Mouse (Mus musculus): ENCODE data around the gene Syce3. TPM values are rescaled to one million over a fixed set of nuclear protein-coding genes. Genes with fewer than 3 reads are reported as not detected.

Syce3 gene
- polyA plus RNA-seq, 1 experiment from 2014 or later = not detected

DNA sequence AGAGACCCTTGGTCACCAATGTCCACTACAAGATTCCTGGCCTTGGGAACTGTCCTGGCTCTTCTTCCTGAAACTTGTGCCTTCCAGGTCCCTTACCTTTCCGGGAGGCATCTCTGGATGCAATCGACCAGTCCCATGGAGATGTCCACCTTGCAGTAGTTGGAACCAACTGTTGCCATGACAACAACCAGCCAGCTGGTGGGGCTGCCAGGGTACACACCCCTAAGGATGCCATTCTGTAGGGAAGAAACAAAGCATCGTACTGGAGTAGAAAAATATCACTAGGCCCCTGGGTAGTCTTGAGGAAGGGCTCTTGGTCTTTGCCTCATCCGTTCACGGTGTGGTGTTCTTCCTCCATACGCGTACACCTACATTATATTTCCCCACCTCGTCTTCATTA, 14.3 kb upstream of the Syce3 start:
- Histone ChIP-seq H3K27me3 (ENCODE audit: insufficient read depth, low read length) (no peaks in the 10 kb centered on the region), H3K4me3 (ENCODE audit: low read depth, low read length) (no peak overlapping the region), H3K4me2 (no peak overlapping the region), H3K9me3 (ENCODE audit: low read depth, low read length) (no peaks in the 10 kb centered on the region), H3K9ac (no peak overlapping the region), H3K27ac (ENCODE audit: low read depth) (no peak overlapping the region), H3K4me1 (ENCODE audit: insufficient read depth) (peaks cover 5% of the 10 kb centered on the region; the same call in 1 of the 2 replicates), H3K36me3 (ENCODE audit: insufficient read depth) (peaks cover 27% of the 10 kb centered on the region)
- ATAC-seq (ENCODE audit: insufficient read depth) (no peak), DNase-seq (no peak)
- TF ChIP-seq CTCF (IDR thresholded peaks at IDR 0.05; ENCODE audit: low read depth) = no peak
- 81% methylated on average over 8 of the region's 8 CpGs for WGBS

DNA sequence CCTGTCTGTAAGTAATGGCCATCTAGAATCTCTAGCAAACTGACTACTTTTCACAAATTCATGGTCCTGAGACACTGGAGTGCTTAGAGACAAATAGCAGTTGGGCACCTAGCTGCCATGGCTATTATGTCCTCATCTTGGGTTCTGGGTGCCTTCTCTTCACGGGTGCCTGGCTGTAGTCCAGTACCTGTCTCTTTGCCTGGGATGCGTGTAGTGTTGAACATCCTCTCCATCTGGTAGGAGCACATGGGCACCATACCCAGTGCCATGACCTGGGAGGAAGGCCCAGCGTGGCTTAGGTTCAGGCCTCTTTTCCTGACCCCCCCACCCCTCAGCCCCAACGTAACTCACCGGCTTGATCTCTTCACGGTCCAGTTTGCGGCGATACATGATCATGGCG, 11.6 kb upstream of the Syce3 start:
- Histone ChIP-seq H3K27me3 (ENCODE audit: insufficient read depth, low read length) (no peaks in the 10 kb centered on the region), H3K27ac (ENCODE audit: low read depth) (no peak overlapping the region), H3K4me2 (no peak overlapping the region), H3K36me3 (ENCODE audit: insufficient read depth) (peaks cover 27% of the 10 kb centered on the region), H3K4me1 (ENCODE audit: insufficient read depth) (no peaks in the 10 kb centered on the region), H3K9ac (no peak overlapping the region), H3K9me3 (ENCODE audit: low read depth, low read length) (no peaks in the 10 kb centered on the region), H3K4me3 (ENCODE audit: low read depth, low read length) (no peak overlapping the region)
- ATAC-seq (ENCODE audit: insufficient read depth) (no peak), DNase-seq (no peak)
- WGBS = 89% methylated on average over 9 of the region's 9 CpGs
- no peak for TF ChIP-seq CTCF (IDR thresholded peaks at IDR 0.05; ENCODE audit: low read depth)

DNA sequence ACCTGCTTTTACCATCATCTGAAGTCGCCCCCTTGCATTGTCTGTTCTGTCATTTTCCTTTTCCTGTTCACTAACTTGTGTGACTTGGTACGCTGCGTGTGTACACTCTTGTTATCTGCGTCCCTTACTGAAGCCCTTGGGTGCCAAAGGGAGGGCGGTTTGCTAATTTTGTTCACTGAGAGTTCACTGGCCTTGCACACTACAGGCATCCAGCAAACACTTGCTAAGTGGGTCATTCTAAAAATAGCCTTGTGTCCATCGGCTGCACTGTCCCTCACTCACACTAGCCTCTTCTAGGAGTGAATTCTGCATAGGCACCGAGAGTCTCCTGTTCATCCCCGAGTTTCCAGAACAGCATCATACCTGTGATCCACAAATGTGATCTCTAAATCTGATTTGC, 5.0 kb upstream of the Syce3 start:
- no peak for TF ChIP-seq CTCF (IDR thresholded peaks at IDR 0.05; ENCODE audit: low read depth)

GRCm38 (mm10) chr15:89406691-89407090, 3.6 kb downstream of the Syce3 start:
- no peak overlapping the region for H3K4me3 ChIP-seq (ENCODE audit: low read depth, low read length)
- ATAC-seq (ENCODE audit: insufficient read depth) = no peak
- H3K9me3 ChIP-seq (ENCODE audit: low read depth, low read length) = no peaks in the 10 kb centered on the region
- no peak for DNase-seq
- H3K27me3 ChIP-seq (ENCODE audit: insufficient read depth, low read length) = no peaks in the 10 kb centered on the region
- no peak for TF ChIP-seq CTCF (IDR thresholded peaks at IDR 0.05; ENCODE audit: low read depth)
- no peaks in the 10 kb centered on the region for H3K4me1 ChIP-seq (ENCODE audit: insufficient read depth)
- H3K9ac ChIP-seq = no peak overlapping the region
- H3K36me3 ChIP-seq (ENCODE audit: insufficient read depth) = no peaks in the 10 kb centered on the region
- H3K27ac ChIP-seq (ENCODE audit: low read depth) = no peak overlapping the region
- H3K4me2 ChIP-seq = no peak overlapping the region

More for the DNA sequence above, 5.0 kb upstream of the Syce3 start:
- Histone ChIP-seq H3K4me2 (no peak overlapping the region), H3K4me1 (ENCODE audit: insufficient read depth) (no peaks in the 10 kb centered on the region), H3K27me3 (ENCODE audit: insufficient read depth, low read length) (no peaks in the 10 kb centered on the region), H3K9me3 (ENCODE audit: low read depth, low read length) (no peaks in the 10 kb centered on the region), H3K36me3 (ENCODE audit: insufficient read depth) (peaks cover 14% of the 10 kb centered on the region; the same call in 1 of the 2 replicates), H3K4me3 (ENCODE audit: low read depth, low read length) (no peak overlapping the region), H3K9ac (no peak overlapping the region), H3K27ac (ENCODE audit: low read depth) (no peak overlapping the region)
- DNase-seq (no peak), ATAC-seq (ENCODE audit: insufficient read depth) (no peak)
- 78% methylated on average over 8 of the region's 8 CpGs for whole genome bisulfite sequencing

DNA sequence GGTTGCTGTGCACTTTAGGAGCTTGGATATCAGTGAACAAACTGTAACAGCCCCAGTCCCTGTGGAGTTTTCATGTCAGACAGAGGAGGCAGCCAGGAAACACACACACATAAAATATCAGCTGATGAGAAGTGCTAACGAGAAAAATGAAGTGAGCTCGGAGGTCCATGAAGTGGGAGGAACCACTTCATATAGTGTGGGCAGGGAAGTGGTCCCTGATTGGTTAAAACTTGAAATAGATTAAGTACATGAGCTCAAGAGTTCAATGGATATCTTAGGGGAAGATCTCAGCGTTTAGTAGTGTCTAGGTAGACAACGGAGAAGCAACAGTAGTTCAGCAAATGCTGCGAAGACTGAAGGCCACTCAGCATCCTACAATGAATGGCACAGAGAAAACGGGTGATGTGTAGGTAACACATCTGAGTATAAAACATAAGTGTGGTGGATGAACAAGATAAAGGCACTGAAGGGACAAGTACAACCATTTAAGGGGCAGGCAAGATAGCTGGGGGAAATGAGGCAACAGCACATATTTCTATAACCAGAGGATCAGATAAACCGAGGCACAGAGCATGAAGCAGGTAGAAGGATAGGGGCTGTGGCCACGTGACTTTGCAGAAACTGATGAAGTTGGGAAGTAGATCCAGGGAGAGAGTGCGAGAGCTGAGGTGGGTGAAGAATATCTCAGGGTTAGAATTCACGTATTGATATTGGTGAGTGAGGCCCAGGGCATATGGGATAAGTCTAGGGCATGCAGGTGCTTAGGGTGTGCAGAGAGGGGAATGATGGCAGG, 5.3 kb downstream of the Syce3 start:
- no peak for DNase-seq
- H3K36me3 ChIP-seq (ENCODE audit: insufficient read depth) = no peaks in the 10 kb centered on the region
- H3K4me2 ChIP-seq = no peak overlapping the region
- H3K9me3 ChIP-seq (ENCODE audit: low read depth, low read length) = no peaks in the 10 kb centered on the region
- H3K9ac ChIP-seq = no peak overlapping the region
- no peak overlapping the region for H3K4me3 ChIP-seq (ENCODE audit: low read depth, low read length)
- ATAC-seq (ENCODE audit: insufficient read depth) = no peak
- TF ChIP-seq CTCF (IDR thresholded peaks at IDR 0.05; ENCODE audit: low read depth) = no peak
- no peaks in the 10 kb centered on the region for H3K4me1 ChIP-seq (ENCODE audit: insufficient read depth)
- 78% methylated on average over 10 of the region's 10 CpGs for WGBS
- H3K27ac ChIP-seq (ENCODE audit: low read depth) = no peak overlapping the region
- H3K27me3 ChIP-seq (ENCODE audit: insufficient read depth, low read length) = no peaks in the 10 kb centered on the region

DNA sequence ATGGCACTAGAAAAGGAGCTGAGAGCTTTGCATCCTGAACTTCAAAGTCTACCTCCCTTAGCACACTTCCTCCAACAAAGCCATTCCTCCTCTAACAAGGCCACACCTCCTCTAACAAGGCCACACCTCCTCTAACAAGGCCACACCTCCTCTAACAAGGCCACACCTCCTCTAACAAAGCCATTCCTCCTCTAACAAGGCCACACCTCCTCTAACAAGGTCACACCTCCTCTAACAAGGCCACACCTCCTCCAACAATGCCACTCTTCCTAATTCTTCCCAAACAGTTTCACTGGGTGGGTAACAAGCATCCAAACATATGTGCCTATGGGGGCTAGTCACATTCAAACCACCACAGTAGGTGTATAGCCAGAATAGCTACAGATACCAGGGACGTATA, 7.8 kb downstream of the Syce3 start:
- Histone ChIP-seq H3K36me3 (ENCODE audit: insufficient read depth) (no peaks in the 10 kb centered on the region), H3K27me3 (ENCODE audit: insufficient read depth, low read length) (no peaks in the 10 kb centered on the region), H3K4me1 (ENCODE audit: insufficient read depth) (no peaks in the 10 kb centered on the region), H3K9me3 (ENCODE audit: low read depth, low read length) (no peaks in the 10 kb centered on the region), H3K27ac (ENCODE audit: low read depth) (no peak overlapping the region), H3K4me2 (no peak overlapping the region), H3K9ac (no peak overlapping the region), H3K4me3 (ENCODE audit: low read depth, low read length) (no peak overlapping the region)
- DNase-seq (no peak), ATAC-seq (ENCODE audit: insufficient read depth) (no peak)
- 84% methylated on average over 1 of the region's 1 CpGs for WGBS
- TF ChIP-seq CTCF (IDR thresholded peaks at IDR 0.05; ENCODE audit: low read depth) = no peak

- Histone ChIP-seq H3K9me3 (ENCODE audit: low read depth, low read length) (no peaks in the 10 kb centered on the region), H3K36me3 (ENCODE audit: insufficient read depth) (no peaks in the 10 kb centered on the region), H3K4me1 (ENCODE audit: insufficient read depth) (no peaks in the 10 kb centered on the region), H3K4me2 (no peak overlapping the region), H3K27ac (ENCODE audit: low read depth) (no peak overlapping the region), H3K27me3 (ENCODE audit: insufficient read depth, low read length) (no peaks in the 10 kb centered on the region), H3K4me3 (ENCODE audit: low read depth, low read length) (no peak overlapping the region), H3K9ac (no peak overlapping the region)
- 52% methylated on average over 1 of the region's 1 CpGs for WGBS
- ATAC-seq (ENCODE audit: insufficient read depth) (no peak), DNase-seq (no peak)
- TF ChIP-seq CTCF (IDR thresholded peaks at IDR 0.05; ENCODE audit: low read depth) = no peak
Measured at GRCm38 (mm10) chr15:89399716-89400115, 10.6 kb downstream of the Syce3 start.

Data from lung, embryonic 14.5 days (tissue).